Mouse (Mus musculus) layer of hippocampus, adult 9-10 months (tissue): ENCODE measurements around the gene Med16.

Experiments
- DNase-seq: peaks from one replicate; pipeline ENCODE4 v3.0.0; 2022; ENCODE audit warnings: low spot score

Med16 gene

GRCm38 (mm10) chr10:79933145-79933679, 24.5 kb upstream of the Med16 start:
- no peak for DNase-seq

DNA sequence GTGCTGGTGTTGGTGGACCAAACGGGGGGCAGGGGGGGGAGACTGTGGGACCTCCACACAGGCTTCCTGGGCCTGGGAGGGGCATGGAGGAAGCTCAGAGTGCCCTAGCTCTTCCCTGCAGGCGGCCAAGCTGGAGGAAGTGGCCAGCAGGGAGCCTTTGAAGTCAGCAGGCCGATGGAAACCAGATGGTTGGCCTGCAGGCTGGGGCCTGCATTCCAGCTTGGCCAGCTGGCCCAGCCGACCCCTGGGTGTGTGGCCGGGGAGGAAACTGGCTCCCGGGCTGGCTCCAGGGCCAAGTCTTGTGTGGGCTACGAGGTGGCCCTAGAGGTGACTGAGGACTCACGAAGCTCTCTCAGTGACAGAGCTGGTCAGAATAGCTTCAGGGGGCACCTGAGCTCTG, 24.0 kb upstream of the Med16 start:
- DNase-seq: no peak

- DNase-seq: no peak
These were observed 23.1 kb upstream of the Med16 start for GRCm38 (mm10) chr10:79931797-79932196.

DNA sequence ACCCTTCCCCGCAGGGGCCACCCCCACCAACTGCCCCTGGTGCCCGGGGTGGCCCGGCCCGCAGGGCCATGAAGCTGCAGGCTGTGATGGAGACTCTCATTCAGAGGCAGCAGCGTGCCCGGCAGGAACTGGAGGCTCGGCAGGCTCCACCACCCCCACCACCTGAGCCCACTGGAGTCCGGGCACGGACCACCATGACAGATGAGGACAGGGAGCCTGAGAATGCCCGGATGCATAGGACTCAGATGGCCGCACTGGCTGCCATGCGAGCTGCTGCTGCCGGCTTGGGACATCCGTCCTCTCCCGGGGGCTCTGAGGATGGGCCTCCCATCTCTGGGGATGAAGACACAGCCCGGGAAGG, 22.1 kb upstream of the Med16 start:
- DNase-seq: no peak

- DNase-seq: no peak
These were observed 21.5 kb upstream of the Med16 start for GRCm38 (mm10) chr10:79929967-79930825.

DNA sequence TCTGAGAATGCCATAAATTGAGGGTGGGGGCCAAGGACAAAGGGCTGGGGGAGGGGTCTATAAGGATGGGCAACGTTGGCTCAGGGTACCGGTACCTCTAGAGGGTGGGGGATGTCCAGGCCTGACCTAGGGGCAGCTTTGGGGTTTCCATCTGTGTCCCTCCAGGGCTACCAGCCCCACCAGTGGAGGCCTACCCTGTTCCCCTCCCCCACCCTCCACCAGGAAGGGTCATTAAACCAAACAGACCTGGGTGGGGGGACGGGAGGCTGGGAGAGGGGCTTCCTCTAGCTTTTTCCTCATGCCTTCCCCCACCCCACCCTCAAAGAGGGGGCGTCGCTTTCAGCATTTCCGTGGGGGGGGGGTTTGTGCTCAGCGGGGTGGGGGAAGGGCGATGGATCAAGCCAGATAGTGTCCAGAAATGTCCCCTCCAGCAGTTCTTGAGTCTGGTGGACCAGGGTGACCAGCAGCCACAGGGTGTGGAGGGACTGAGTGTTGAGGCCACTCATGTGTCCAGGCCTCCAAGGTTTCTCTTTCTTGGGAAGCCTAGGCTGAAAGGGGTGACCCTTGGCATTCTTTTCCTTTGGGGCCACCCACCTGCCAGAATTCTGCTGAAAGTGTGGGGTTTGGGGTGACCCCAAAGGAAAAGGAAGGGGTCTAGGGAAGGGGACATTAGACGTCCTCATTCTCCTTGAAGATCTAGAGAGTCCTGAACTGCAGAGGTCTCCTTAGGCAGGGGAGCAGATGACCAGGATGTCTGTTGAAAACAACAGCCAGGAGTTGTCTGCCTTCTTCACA, 20.4 kb upstream of the Med16 start:
- no peak for DNase-seq

- no peak for DNase-seq
These were observed 19.4 kb upstream of the Med16 start for GRCm38 (mm10) chr10:79928030-79928694.

GRCm38 (mm10) chr10:79927324-79928029, 18.8 kb upstream of the Med16 start:
- peak; percentile 39 for DNase-seq

DNA sequence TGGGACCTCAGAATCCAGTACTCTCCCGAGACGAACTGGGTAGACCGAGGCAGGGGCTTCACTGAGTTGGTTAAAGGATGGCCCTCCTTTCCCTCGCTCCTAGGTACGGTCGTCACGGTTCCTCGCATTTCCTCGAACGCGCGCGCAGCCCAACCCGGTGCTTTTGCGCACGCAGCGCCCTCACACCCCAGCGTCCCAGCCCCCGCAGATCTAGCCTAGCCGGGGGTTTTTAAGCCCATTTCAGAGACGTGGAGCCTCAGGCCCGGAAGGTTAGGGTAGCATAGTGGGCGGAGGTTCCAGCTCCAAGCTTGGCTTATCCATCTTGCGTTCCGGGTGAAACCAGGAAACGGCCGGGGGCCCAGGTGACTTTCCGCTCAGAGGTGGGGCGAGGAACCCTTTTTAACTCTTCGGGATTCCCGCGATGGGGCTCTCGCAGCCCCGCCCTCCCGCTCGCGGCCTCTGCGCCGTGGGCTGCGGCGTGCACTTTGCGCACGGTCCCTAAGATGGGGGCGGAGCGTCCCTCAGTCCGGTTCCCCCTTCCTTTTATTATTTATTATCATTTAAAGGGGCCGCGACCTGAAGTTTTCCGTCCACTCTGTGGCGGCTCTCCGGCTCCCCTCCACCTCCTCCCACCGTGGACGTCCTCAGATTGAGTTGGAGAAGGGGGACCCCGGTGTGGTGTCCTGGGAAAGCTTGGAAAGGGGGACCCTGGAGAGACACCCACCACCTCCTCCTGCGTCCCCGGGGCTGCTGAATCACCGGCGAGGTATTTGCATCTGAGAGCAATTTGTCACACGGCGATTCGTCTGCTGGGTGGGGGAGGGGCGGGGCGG, 18.0 kb upstream of the Med16 start, which contains the start of gene Arid3a:
Gene Arid3a (plus strand): TSS at position 553 of the 833 bp plus-strand sequence.
- DNase-seq: peak; percentile 68

- DNase-seq: no peak
These were observed 17.2 kb upstream of the Med16 start for GRCm38 (mm10) chr10:79925785-79926490.

DNA sequence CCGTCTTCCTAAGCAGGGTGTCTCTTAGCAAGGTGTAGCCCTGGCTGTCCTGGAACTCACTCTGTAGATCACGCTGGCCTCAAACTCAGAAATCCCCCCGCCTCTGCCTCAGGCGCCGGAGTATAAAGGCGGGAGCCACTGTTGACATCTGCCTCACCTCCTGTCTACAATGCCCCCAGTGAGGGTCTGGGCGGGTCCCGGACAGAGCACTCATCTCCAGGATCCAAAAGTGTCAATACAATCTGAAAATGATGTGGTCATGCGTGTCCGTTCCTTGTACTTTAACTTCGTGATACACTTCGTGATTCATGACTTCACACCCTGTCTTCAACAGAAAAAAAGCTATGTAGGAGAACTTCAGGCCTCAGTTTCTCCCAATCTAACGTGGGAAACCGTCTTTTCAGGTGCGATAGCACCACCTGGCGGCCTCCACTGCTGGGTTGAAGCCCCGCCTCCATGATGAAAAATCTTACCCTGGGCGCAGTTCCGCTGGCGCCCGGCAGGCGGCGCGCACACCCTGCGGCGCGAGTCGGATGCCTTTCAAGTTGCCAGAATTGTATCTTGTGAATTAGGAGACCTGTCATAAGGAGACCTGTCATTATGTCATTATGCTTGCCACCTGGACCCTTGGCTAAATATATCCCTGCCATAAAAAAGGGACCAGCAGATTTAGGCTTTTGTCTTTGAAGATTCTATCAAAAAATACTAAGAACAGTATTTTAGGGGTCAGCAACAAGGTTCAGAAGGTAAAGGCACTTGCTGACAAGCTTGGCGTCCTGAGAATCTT, 16.5 kb upstream of the Med16 start:
- DNase-seq: peak; percentile 97

DNA sequence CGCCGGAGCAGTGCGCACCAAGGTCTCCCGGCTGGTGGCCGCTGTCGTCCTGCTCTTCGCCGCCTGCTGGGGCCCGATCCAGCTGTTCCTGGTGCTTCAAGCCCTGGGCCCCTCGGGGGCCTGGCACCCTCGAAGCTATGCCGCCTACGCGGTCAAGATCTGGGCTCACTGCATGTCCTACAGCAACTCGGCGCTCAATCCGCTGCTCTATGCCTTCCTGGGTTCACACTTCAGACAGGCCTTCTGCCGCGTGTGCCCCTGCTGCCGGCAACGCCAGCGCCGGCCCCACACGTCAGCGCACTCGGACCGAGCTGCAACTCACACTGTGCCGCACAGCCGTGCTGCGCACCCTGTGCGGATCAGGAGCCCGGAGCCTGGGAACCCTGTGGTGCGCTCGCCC, 12.8 kb upstream of the Med16 start:
- DNase-seq: no peak

GRCm38 (mm10) chr10:79920958-79921535, 12.3 kb upstream of the Med16 start, which contains the start of gene R3hdm4:
Gene R3hdm4 (minus strand): TSS chr10:79921208.
- no peak for DNase-seq

DNA sequence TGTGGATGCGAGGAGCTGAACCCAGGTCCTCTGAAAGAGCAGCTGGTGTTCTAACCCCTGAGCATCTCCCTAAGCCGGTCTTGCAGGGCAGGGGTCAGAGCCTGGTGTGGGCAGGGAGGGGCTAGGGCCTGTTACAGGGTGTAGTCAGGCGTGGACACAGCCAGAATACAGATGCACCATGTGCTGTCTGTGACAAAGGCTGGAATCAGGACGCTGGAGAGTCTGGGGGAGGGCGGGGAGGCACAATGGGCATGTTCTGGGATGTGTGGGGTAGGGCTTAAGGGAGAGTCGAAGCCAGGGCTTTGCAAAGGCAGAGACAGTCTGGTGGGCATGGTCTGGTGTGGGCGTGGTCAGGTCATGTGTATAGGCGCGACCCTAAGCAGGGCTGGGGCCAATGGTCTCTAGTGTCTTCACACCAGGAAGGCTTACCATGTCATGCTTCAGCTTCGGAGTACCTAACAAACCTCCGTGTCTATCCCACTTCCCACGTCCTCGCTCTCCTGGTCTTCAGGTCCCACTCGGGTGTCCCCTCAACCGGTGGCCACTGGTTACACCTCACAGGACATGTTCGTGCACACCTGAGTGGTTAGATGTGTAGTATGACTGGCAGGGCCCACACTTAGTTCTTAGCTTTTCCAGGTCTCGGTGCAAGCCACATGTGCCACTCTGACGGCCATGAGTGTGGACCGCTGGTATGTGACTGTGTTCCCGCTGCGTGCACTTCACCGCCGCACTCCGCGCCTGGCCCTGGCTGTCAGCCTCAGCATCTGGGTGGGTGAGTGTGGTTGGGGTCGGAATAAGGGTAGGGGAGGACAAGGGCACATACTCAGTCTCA, 11.6 kb upstream of the Med16 start:
- no peak for DNase-seq

DNA sequence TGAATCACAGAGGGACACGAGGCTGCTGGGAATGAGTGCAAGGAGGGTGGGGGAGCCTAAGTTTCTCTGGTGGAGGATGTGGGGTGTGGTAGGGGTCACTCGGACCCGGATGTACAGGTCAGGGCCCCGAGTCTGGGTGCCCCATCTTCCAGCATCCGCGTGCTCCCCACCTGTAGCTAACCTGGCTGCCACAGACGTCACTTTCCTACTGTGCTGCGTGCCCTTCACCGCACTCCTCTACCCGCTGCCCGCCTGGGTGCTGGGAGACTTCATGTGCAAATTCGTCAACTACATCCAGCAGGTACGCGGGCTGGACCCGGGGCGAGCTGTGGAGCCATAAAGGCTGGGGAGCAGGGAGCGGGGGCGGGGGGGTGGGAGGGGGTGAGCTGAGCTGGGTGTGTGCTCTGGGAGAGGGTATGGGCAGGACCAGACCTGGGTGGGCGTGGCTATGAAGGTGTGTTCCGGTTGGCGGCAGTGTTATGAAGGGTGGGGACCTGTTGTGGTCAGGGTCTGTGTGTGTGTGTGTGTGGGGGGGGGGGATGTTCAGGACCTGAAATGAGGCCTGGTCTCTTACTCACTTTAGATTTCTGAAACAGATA, 10.6 kb upstream of the Med16 start:
- DNase-seq: no peak

GRCm38 (mm10) chr10:79918231-79919078, 9.7 kb upstream of the Med16 start:
- DNase-seq: no peak
